Mouse (Mus musculus): ENCODE measurements around the gene Ptpn1.

- TF ChIP-seq CTCF (IDR thresholded peaks at IDR 0.05; ENCODE audit: low read depth, low read length), result no peak
- no peak for TF ChIP-seq POLR2A (IDR thresholded peaks at IDR 0.05; ENCODE audit: borderline replicate concordance, low read depth, low read length)
Observed at GRCm38 (mm10) chr2:167962347-167962746, 30.5 kb downstream of the Ptpn1 start.
